Mouse (Mus musculus): ENCODE measurements around the gene Slc15a2. TPM values are rescaled to one million over a fixed set of nuclear protein-coding genes. Genes with fewer than 3 reads are reported as not detected.

The Slc15a2 gene
- polyA plus RNA-seq, 1 experiment from 2014 or later: 3.7 TPM

DNA sequence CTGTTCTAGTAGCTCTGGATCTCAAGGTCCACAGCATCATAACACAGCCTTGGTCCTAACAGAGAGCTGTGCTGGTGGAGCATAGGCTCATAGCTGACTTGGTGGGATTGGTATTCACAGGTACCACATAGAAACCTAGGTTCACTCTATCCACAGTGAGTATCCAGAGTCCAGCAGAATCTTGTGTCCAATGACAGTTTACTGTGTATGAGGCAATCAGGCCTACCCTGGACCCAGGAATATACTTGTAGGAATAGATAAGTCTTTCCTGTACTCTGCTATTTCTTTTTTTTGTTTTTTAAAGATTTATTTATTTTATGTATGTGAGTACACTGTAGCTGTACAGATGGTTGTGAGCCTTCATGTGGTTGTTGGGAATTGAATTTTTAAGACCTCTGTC lies 32.2 kb upstream of the Slc15a2 start:
- H3K9ac ChIP-seq (ENCODE audit: low read length): no peak overlapping the region
- no peak overlapping the region for H3K4me3 ChIP-seq (ENCODE audit: low read depth, low read length)
- H3K27ac ChIP-seq (ENCODE audit: low read depth, low read length): no peak overlapping the region
- H3K9me3 ChIP-seq (ENCODE audit: control insufficient read depth, low read length): no peaks in the 10 kb centered on the region
- H3K4me1 ChIP-seq (ENCODE audit: control insufficient read depth, insufficient read depth, low read length): no peaks in the 10 kb centered on the region
- DNase-seq (ENCODE audit: low spot score): no peak
- no peak overlapping the region for H3K4me2 ChIP-seq (ENCODE audit: low read depth)
- no peaks in the 10 kb centered on the region for H3K36me3 ChIP-seq (ENCODE audit: control insufficient read depth, insufficient read depth, low read length)
- no peaks in the 10 kb centered on the region for H3K27me3 ChIP-seq (ENCODE audit: control insufficient read depth, insufficient read depth, low read length)
- ATAC-seq (ENCODE audit: insufficient read depth, low FRiP score, low TSS enrichment): peak; percentile 41; the same call in 1 of the 2 replicates

DNA sequence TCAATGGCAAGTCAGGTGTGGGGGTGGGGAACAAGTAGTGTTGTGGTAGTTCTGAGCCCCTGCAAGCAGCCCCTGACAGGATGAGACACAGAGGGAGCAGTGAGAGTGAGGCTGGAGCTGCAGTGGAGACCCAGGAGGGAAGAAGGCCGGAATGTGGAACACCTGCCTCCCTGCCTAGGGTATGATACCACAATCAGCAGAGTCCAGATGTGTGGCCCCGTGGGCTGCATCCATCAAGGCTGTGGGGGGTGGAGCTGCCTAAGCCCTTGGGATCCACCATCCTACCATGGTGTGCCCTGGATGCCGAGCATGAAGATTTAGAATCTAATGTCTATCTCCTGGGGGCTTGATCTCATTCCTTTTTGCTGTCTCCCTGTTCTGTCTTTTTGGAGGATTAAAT lies 28.9 kb upstream of the Slc15a2 start:
- ATAC-seq (ENCODE audit: insufficient read depth, low FRiP score, low TSS enrichment): no peak
- H3K36me3 ChIP-seq (ENCODE audit: control insufficient read depth, insufficient read depth, low read length): no peaks in the 10 kb centered on the region
- no peak for DNase-seq (ENCODE audit: low spot score)
- no peak overlapping the region for H3K4me3 ChIP-seq (ENCODE audit: low read depth, low read length)
- H3K27ac ChIP-seq (ENCODE audit: low read depth, low read length): no peak overlapping the region
- no peaks in the 10 kb centered on the region for H3K27me3 ChIP-seq (ENCODE audit: control insufficient read depth, insufficient read depth, low read length)
- H3K9me3 ChIP-seq (ENCODE audit: control insufficient read depth, low read length): no peaks in the 10 kb centered on the region
- no peak overlapping the region for H3K9ac ChIP-seq (ENCODE audit: low read length)
- no peaks in the 10 kb centered on the region for H3K4me1 ChIP-seq (ENCODE audit: control insufficient read depth, insufficient read depth, low read length)
- no peak overlapping the region for H3K4me2 ChIP-seq (ENCODE audit: low read depth)
- 61% methylated on average over 3 of the region's 3 CpGs for WGBS

DNA sequence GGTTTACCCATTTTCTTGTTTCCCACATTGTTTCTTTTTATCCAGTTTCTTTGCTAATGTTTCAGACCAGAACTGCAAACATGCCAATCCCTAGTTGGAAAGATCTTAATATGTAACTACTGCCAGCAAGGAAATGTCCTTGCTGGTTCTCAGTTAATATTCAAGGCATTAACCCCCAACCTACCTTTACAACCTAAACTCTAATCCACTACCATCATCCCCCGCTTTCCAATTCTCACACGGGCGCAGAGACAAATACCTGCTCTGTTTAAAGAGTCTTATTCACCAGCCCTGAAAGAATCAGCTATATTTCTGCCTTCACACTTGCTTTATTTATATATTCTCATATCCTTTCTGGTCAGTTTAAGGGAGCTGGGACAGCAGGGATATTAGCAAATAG lies 23.9 kb upstream of the Slc15a2 start:
- Histone ChIP-seq H3K9ac (ENCODE audit: low read length) (no peak overlapping the region), H3K36me3 (ENCODE audit: control insufficient read depth, insufficient read depth, low read length) (no peaks in the 10 kb centered on the region), H3K9me3 (ENCODE audit: control insufficient read depth, low read length) (no peaks in the 10 kb centered on the region), H3K4me1 (ENCODE audit: control insufficient read depth, insufficient read depth, low read length) (no peaks in the 10 kb centered on the region), H3K4me2 (ENCODE audit: low read depth) (no peak overlapping the region), H3K27me3 (ENCODE audit: control insufficient read depth, insufficient read depth, low read length) (no peaks in the 10 kb centered on the region), H3K27ac (ENCODE audit: low read depth, low read length) (no peak overlapping the region), H3K4me3 (ENCODE audit: low read depth, low read length) (no peak overlapping the region)
- no peak for DNase-seq (ENCODE audit: low spot score)
- no peak for ATAC-seq (ENCODE audit: insufficient read depth, low FRiP score, low TSS enrichment)
- 88% methylated on average over 3 of the region's 3 CpGs for WGBS

DNA sequence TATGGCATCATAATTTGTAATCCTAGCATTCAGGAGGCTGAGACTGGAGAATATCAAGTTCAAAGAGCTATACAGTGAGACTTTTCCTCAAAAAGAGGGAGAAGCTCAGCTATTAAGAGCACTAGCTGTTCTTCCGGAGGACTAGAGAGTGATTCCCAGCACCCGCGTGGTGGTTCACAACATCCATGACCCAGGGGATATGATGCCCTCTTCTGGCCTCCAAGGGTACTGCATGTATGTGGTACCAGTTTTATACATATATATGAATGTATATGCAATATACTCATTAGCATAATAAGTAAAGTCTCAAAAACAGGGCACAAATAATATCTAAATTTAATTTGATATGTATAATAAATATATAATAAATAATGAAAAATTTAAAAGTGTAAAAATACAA lies 17.6 kb upstream of the Slc15a2 start:
- DNase-seq (ENCODE audit: low spot score) (no peak), ATAC-seq (ENCODE audit: insufficient read depth, low FRiP score, low TSS enrichment) (no peak)
- Histone ChIP-seq H3K9ac (ENCODE audit: low read length) (no peak overlapping the region), H3K9me3 (ENCODE audit: control insufficient read depth, low read length) (no peaks in the 10 kb centered on the region), H3K36me3 (ENCODE audit: control insufficient read depth, insufficient read depth, low read length) (no peaks in the 10 kb centered on the region), H3K4me1 (ENCODE audit: control insufficient read depth, insufficient read depth, low read length) (no peaks in the 10 kb centered on the region), H3K4me3 (ENCODE audit: low read depth, low read length) (no peak overlapping the region), H3K27me3 (ENCODE audit: control insufficient read depth, insufficient read depth, low read length) (no peaks in the 10 kb centered on the region), H3K27ac (ENCODE audit: low read depth, low read length) (no peak overlapping the region), H3K4me2 (ENCODE audit: low read depth) (no peak overlapping the region)
- WGBS: 84% methylated on average over 3 of the region's 3 CpGs

DNA sequence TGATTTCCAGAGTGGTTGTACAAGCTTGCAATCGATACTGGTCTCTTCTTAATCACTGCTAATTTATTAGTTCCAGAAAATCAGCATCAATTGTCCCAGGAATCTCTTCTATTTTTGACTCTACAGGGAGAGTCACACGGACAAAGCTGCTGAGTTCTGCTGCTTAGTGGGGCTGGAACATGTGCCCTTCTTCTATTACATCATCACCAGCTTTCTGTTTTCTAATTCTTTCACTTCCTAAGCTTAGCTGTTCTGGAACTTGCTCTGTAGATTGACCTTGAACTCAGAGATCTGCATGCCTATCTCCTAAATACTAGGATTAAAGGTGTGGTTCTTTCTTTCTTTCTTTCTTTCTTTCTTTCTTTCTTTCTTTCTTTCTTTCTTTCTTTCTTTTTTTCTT lies 13.6 kb upstream of the Slc15a2 start:
- Histone ChIP-seq H3K36me3 (ENCODE audit: control insufficient read depth, insufficient read depth, low read length) (no peaks in the 10 kb centered on the region), H3K4me3 (ENCODE audit: low read depth, low read length) (no peak overlapping the region), H3K9me3 (ENCODE audit: control insufficient read depth, low read length) (no peaks in the 10 kb centered on the region), H3K27ac (ENCODE audit: low read depth, low read length) (no peak overlapping the region), H3K4me1 (ENCODE audit: control insufficient read depth, insufficient read depth, low read length) (no peaks in the 10 kb centered on the region), H3K27me3 (ENCODE audit: control insufficient read depth, insufficient read depth, low read length) (no peaks in the 10 kb centered on the region), H3K9ac (ENCODE audit: low read length) (no peak overlapping the region), H3K4me2 (ENCODE audit: low read depth) (no peak overlapping the region)
- no peak for ATAC-seq (ENCODE audit: insufficient read depth, low FRiP score, low TSS enrichment)
- 88% methylated on average over 2 of the region's 2 CpGs for WGBS
- no peak for DNase-seq (ENCODE audit: low spot score)

DNA sequence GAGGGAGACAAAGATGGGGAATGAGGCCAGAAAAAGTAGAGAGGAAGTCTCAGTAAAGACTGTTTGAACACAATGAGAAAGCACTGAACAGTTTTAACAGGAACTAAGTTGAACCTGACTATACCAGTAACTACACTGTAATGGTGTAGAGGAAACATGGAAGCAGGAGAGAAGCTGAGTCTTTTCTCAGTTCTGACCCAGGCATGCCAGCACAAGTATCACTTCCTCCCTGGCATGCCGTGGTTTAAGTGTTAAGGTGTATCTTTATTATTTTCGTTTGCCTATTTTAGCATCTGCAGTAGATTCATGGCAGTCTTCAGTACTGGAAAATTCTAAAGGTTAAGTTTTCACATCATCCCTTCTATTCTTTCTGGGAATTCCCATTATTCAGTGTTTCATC lies 10.2 kb upstream of the Slc15a2 start:
- no peak for DNase-seq (ENCODE audit: low spot score)
- no peak for ATAC-seq (ENCODE audit: insufficient read depth, low FRiP score, low TSS enrichment)
- no peaks in the 10 kb centered on the region for H3K4me1 ChIP-seq (ENCODE audit: control insufficient read depth, insufficient read depth, low read length)
- H3K9me3 ChIP-seq (ENCODE audit: control insufficient read depth, low read length): no peaks in the 10 kb centered on the region
- 80% methylated on average over 2 of the region's 2 CpGs for WGBS
- no peaks in the 10 kb centered on the region for H3K27me3 ChIP-seq (ENCODE audit: control insufficient read depth, insufficient read depth, low read length)
- no peak overlapping the region for H3K9ac ChIP-seq (ENCODE audit: low read length)
- no peak overlapping the region for H3K27ac ChIP-seq (ENCODE audit: low read depth, low read length)
- no peak overlapping the region for H3K4me3 ChIP-seq (ENCODE audit: low read depth, low read length)
- H3K4me2 ChIP-seq (ENCODE audit: low read depth): no peak overlapping the region
- no peaks in the 10 kb centered on the region for H3K36me3 ChIP-seq (ENCODE audit: control insufficient read depth, insufficient read depth, low read length)

DNA sequence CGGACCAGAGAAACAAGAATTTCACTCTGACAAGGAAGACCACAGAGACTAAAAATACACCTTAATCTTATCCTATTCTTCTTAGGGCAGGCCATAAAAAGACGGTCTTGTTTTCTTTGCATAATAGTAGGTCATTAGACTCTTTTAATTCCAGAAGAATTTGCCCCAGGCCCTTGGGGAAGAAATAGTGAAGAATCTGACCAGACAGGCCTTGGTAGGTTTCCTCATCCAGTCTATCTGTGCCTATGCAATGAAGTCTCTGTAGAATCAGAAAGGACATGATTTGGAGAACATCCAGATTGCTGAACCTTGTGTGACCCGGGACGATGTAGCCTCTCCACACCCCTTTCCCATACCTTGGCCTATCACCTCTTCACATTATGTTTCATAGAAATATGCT lies 5.4 kb upstream of the Slc15a2 start:
- no peak for DNase-seq (ENCODE audit: low spot score)
- no peak for ATAC-seq (ENCODE audit: insufficient read depth, low FRiP score, low TSS enrichment)
- H3K27me3 ChIP-seq (ENCODE audit: control insufficient read depth, insufficient read depth, low read length): no peaks in the 10 kb centered on the region

DNA sequence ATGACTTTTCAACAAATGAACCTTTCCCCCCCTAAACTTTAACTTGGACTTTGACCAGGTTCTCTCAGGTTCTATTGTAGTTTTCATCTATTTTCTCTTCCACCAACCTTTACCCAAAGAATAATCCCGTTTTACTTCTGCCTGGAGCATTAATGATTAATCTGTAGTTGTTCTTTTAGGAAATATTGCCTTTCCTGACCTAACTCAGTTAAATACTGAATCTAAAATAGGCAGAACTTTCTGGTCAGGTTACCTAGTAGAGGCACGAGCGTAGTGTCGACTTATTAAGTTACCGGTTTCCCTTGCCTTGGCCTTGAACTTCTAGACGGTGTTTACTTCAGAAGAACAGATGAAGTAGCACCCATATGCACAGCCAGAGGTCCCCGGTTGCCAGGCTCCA lies 1.7 kb upstream of the Slc15a2 start:
- ATAC-seq (ENCODE audit: insufficient read depth, low FRiP score, low TSS enrichment) (no peak), DNase-seq (ENCODE audit: low spot score) (no peak)
- no peak overlapping the region for H3K4me2 ChIP-seq (ENCODE audit: low read depth)
- H3K27ac ChIP-seq (ENCODE audit: low read depth, low read length): no peak overlapping the region
- H3K9ac ChIP-seq (ENCODE audit: low read length): no peak overlapping the region
- no peaks in the 10 kb centered on the region for H3K27me3 ChIP-seq (ENCODE audit: control insufficient read depth, insufficient read depth, low read length)
- WGBS: 89% methylated on average over 7 of the region's 7 CpGs
- H3K4me3 ChIP-seq (ENCODE audit: low read depth, low read length): no peak overlapping the region
- no peaks in the 10 kb centered on the region for H3K4me1 ChIP-seq (ENCODE audit: control insufficient read depth, insufficient read depth, low read length)
- no peaks in the 10 kb centered on the region for H3K36me3 ChIP-seq (ENCODE audit: control insufficient read depth, insufficient read depth, low read length)
- no peaks in the 10 kb centered on the region for H3K9me3 ChIP-seq (ENCODE audit: control insufficient read depth, low read length)

More for the DNA sequence above, 5.4 kb upstream of the Slc15a2 start:
- 93% methylated on average over 4 of the region's 4 CpGs for WGBS
- Histone ChIP-seq H3K36me3 (ENCODE audit: control insufficient read depth, insufficient read depth, low read length) (no peaks in the 10 kb centered on the region), H3K4me2 (ENCODE audit: low read depth) (no peak overlapping the region), H3K4me1 (ENCODE audit: control insufficient read depth, insufficient read depth, low read length) (no peaks in the 10 kb centered on the region), H3K9me3 (ENCODE audit: control insufficient read depth, low read length) (no peaks in the 10 kb centered on the region), H3K4me3 (ENCODE audit: low read depth, low read length) (no peak overlapping the region), H3K9ac (ENCODE audit: low read length) (no peak overlapping the region), H3K27ac (ENCODE audit: low read depth, low read length) (no peak overlapping the region)

DNA sequence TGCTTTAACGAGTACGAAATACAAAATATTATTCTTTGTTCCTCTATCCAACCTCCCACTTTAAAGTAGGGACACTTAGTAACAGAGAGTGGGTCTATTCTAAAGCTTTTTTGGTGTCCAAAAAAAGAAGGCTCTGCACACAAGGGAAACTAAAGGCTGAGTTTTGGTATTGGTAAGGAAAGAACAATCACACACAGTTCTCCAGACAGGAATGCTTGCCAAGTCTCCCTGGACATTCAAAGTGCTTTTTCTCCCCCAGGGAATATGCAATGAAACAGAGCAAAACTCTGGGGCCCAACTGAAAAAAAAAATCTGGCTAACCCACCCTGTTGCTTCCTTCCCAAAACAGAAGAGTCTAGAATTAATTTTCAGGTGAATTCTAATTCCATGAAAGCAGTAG lies 616 bp downstream of the Slc15a2 start:
- no peaks in the 10 kb centered on the region for H3K4me1 ChIP-seq (ENCODE audit: control insufficient read depth, insufficient read depth, low read length)
- H3K36me3 ChIP-seq (ENCODE audit: control insufficient read depth, insufficient read depth, low read length): no peaks in the 10 kb centered on the region
- no peaks in the 10 kb centered on the region for H3K9me3 ChIP-seq (ENCODE audit: control insufficient read depth, low read length)
- DNase-seq (ENCODE audit: low spot score): no peak
- WGBS: 87% methylated on average over 2 of the region's 2 CpGs
- no peak overlapping the region for H3K4me3 ChIP-seq (ENCODE audit: low read depth, low read length)
- ATAC-seq (ENCODE audit: insufficient read depth, low FRiP score, low TSS enrichment): no peak
- H3K27me3 ChIP-seq (ENCODE audit: control insufficient read depth, insufficient read depth, low read length): no peaks in the 10 kb centered on the region
- no peak overlapping the region for H3K27ac ChIP-seq (ENCODE audit: low read depth, low read length)
- H3K9ac ChIP-seq (ENCODE audit: low read length): no peak overlapping the region
- no peak overlapping the region for H3K4me2 ChIP-seq (ENCODE audit: low read depth)
